In genomic region chr10:97564957-97565856, GRCm38 (mm10) we compare ENCODE assay signal across 8 mouse cellular contexts. TPM values are rescaled to one million over a fixed set of nuclear protein-coding genes. Genes with fewer than 3 reads are reported as not detected.
DNase-seq lines count a peak whose midpoint lies in the region; ATAC-seq lines count a peak whose summit lies in the region.

Gene Lum, plus strand, starts transcription at chr10:97565128.

- H3K4me3 ChIP-seq in stomach, embryonic 14.5 days (ENCODE audit: low read depth, low read length): peak within 1 kb of the TSS; percentile 29

- no peaks in the 10 kb centered on the region for H3K9me3 ChIP-seq in stomach, embryonic 14.5 days (ENCODE audit: control insufficient read depth, low read depth, low read length)

- ATAC-seq in stomach, embryonic 14.5 days (ENCODE audit: insufficient number of reproducible peaks, insufficient read depth, low FRiP score, low read depth): 0 out of 2 replicates have a peak, but pooled peaks have one; percentile 49

- DNase-seq in adrenal gland, postnatal 10 days: no peak
- peak; percentile 40 for DNase-seq in embryo, embryonic 10 days (ENCODE audit: low spot score)
- DNase-seq in heart, adult 11 months: peak; percentile 94
- DNase-seq in large intestine, adult 2 months (ENCODE audit: low read depth, low spot score): no peak
- DNase-seq in thymus, postnatal 36 days: no peak
- DNase-seq in urinary bladder, adult 18-20 months (ENCODE audit: low spot score in 2 of 2): no peak
- no peak for DNase-seq in left cerebral cortex, postnatal 14 days (ENCODE audit: low spot score in 2 of 2)

- no peaks in the 10 kb centered on the region for H3K4me1 ChIP-seq in stomach, embryonic 14.5 days (ENCODE audit: control insufficient read depth, insufficient read depth, low read length)

- peak within 1 kb of the TSS; percentile 33; the same call in 1 of the 2 replicates for H3K9ac ChIP-seq in stomach, embryonic 14.5 days (replicated peaks; ENCODE audit: low read depth, low read length)

- peak within 1 kb of the TSS; percentile 30 for H3K4me2 ChIP-seq in stomach, embryonic 14.5 days (replicated peaks; ENCODE audit: low read depth, low read length)

- H3K36me3 ChIP-seq in stomach, embryonic 14.5 days (ENCODE audit: control insufficient read depth, insufficient read depth, low read length): no peaks in the 10 kb centered on the region

- H3K27ac ChIP-seq in stomach, embryonic 14.5 days (ENCODE audit: low read length): peak within 1 kb of the TSS; percentile 84

- H3K27me3 ChIP-seq in stomach, embryonic 14.5 days (ENCODE audit: control insufficient read depth, insufficient read depth, low read length): no peaks in the 10 kb centered on the region

- 49% methylated on average over 10 of the region's 10 CpGs for WGBS in large intestine, adult 2 months
- WGBS in stomach, embryonic 14.5 days: 34% methylated on average over 10 of the region's 10 CpGs

- intact Hi-C loops in left cerebral cortex, postnatal 14 days (cut with DNase I): no loop called here

RNA-seq across cellular contexts. Expression of gene Lum, which starts in this region (rescaled TPM):
- 10 to 100 TPM; 51.3 to 56.9 TPM for total RNA-seq in adrenal gland, postnatal 10 days (2021)
- polyA plus RNA-seq in large intestine, adult 2 months (2012; rRNA removed): 23.8 and 23.9 TPM in 2 replicates
- polyA plus RNA-seq in stomach, embryonic 14.5 days (2014; fragmentation: Nextera tagmentation; extraction: Ambion mirVana): 320 and 332 TPM in 2 replicates
- total RNA-seq in left cerebral cortex, postnatal 14 days (2021): 1 to 10 TPM; 3.9 TPM

Comparison
In these comparisons a context has a peak if more than half of its experiments do, and no peak if none do; other contexts are left out.
1. RNA of gene Lum (total RNA-seq): 51.3 to 56.9 TPM in adrenal gland, postnatal 10 days; 3.9 TPM in left cerebral cortex, postnatal 14 days; every median in the first group is over 10 times any median in the second.
2. RNA of gene Lum (polyA plus RNA-seq): 320 to 332 TPM in stomach, embryonic 14.5 days; 23.8 to 23.9 TPM in large intestine, adult 2 months; every median in the first group is over 10 times any median in the second.
3. DNase-seq: peak in embryo, embryonic 10 days (single experiment) and heart, adult 11 months (single experiment); none in adrenal gland, postnatal 10 days (single experiment), large intestine, adult 2 months (single experiment), thymus, postnatal 36 days (0 of 2), urinary bladder, adult 18-20 months (0 of 2) and left cerebral cortex, postnatal 14 days (0 of 2).